Mouse (Mus musculus) testis, postnatal 10 days (tissue): Measurements from ENCODE around the gene Uhrf1.
A peak's percentile ranks its signal among the peaks of the same experiment; 100 is the strongest.

Experiments
- DNase-seq: peaks from one replicate; pipeline ENCODE4 v3.0.0; 2021; ENCODE audit warnings: low spot score

Uhrf1 gene

GRCm38 (mm10) chr17:56348128-56348527, 45.0 kb downstream of the Uhrf1 start:
- DNase-seq, result no peak

DNA sequence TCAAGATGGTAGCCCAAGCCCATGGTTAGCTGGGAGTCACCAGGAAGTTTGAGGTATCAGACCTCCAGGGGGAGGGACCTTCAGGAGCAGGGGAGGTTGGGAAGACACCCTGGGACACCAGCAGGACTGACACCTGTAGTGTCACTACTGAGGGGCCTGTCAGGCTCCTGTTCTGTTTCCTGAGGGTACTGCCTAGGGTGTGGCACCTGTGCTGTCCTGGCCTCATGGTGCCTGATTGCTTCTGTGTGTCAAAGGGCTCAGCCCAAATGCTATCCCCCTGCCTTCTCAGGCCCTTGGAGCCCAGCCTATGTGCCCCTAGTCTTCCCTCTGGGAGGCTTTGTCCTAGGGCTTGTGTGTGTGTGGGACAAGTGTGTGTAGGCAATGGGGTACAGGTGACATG, 45.5 kb downstream of the Uhrf1 start:
- DNase-seq, result no peak

DNA sequence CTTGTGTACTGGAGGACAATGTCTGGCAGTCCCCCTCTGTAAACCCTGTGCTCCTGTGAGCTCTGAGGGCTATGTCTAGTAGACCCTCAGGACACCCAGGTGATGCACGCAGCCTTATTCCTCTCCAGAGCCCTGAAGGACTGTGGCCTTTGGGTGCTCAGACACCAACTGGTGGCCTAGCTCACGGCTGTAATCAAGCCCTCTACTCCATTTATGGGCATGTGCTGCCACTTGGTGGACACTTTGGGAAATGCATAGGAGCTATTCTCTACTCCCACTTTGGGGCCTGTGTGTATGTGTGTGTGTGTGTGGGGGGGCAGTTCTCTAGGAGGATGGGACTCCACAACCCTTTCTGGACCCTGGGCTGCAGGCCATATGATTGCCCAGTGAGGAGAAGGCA, 47.6 kb downstream of the Uhrf1 start:
- DNase-seq, result peak; percentile 93

- peak; percentile 69 for DNase-seq
These were observed 54.1 kb downstream of the Uhrf1 start for GRCm38 (mm10) chr17:56356921-56357885.

DNA sequence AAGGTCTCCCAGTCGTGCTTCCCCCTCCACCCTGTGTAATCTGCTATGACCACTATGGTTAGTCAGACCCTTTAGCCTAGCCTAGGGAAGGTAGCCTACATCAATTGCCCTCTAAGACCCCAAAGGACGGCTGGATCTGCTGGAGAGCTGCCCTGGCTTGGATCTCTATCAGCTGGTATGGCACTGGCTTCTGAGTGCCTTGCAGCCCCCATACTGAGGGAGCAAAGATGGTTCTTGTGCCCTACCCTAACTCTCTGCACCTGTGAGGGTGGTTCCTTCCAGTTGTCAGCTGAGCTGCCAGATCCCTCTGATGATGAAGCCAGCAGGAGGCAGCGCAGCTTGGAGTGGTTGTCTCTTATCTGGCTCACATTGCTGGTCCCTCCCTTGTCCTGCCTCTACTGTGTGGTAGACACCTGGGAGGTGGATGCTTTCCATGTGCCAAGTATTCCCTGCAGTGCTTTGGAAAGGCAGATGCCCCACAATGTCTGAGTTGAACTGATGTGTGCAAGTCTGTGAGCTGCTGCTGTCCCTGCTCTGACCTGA, 56.1 kb downstream of the Uhrf1 start:
- no peak for DNase-seq

DNA sequence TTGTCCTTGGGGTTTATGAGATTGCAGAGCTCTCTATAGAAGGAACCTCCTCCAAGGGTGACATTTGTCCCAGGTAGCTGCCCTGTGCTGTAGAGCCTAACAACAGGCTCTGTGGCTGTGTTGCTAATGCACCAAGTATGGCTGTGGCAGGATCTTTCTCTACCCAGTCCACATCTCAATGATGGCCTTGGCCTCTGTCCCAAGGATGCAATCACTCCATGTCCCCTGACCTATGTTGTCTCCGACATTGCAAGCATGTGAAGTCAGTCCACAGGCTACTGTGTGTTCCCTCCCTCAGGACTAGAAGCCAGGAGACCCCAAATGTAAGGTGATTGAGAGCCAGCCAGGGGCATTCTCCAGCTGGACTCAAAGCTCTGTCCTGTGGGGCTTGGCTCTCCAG, 56.7 kb downstream of the Uhrf1 start:
- no peak for DNase-seq

GRCm38 (mm10) chr17:56360451-56360850, 57.3 kb downstream of the Uhrf1 start:
- DNase-seq, result no peak

GRCm38 (mm10) chr17:56361542-56361941, 58.4 kb downstream of the Uhrf1 start:
- DNase-seq, result no peak

GRCm38 (mm10) chr17:56365791-56366673, 62.9 kb downstream of the Uhrf1 start:
- DNase-seq, result no peak

DNA sequence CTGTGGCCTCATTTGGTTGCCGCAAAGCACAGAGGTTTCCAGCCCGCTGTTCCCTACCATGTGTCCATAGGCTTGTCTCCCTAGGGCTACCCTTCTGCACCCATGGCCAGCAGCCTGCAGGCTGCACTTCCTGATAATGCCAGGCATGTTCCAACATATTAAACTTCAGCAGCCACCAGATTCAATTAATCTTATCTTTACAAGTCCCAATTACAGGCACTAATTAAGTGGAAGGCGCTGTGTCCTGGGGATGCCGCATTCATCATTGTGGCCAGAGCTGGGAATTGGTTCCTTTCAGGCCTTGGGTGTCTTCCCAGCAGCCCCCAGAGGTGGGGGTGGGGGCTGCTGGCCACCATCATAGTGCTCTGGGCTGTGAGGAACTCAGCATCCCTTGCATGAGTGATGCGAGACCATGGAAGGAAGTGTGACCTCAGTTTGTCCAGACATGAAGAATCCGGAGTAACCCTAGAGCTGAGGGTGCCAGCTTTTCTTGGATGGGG, 65.2 kb downstream of the Uhrf1 start:
- no peak for DNase-seq

- DNase-seq, result no peak
These were observed 67.0 kb downstream of the Uhrf1 start for GRCm38 (mm10) chr17:56370090-56370489.

DNA sequence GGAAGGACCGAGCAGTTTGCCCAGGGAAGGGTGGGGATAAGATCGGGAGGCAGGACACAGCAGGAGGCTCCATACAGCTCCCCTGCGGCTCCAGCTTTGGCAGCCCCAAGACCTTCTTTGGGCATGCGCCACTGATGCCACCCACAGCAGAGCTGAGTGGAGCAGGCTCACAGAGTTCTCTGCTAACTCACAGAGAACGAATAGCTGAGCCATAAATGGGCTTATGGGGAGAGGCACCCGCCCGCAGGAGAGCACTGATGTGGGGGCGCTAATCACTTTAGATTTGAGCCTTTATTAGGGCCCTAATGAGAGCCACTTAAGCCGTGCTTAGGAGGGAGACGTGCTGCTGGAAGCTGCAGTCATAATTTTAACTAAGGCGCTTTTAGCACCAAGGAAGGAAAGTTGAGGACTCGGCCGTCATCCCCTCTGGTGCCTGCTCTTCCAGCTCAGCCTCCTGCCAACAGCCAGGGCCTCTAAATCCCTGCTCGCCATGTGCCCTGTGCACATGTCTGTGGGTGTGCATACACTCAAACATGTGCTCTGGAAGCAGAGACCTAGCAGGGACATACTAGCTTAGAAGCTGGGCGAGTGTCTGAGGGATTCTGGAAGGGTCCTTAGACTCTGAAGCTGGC, 68.0 kb downstream of the Uhrf1 start:
- no peak for DNase-seq

DNA sequence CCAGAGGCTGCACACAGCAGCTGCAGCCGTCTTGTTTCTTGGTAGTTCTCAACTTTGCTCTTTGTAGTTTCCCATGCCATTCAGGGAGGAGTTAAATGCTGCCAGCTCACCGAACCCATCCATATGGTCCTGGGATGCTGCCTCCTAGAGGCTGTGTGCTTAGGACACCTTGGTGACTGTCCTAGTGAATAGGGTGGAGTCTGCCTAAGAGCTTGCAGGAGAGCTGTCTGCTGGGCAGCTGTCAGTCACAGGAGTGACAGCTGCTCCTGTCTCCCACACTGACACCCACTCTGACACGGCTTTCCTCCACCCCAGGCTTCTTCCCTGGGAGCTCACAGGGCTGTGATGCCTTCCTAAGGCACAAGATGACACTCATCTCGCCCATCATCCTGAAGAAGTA, 69.0 kb downstream of the Uhrf1 start:
- DNase-seq, result no peak
